19 mouse cellular contexts compared by ENCODE assay signal in genomic region chr16:24093624-24094023, GRCm38 (mm10).
"Had no signal": no experiment of that assay in that cellular context is flagged by ENCODE, and none has a peak within 500 bp of the region (broad histone marks: within the 10 kb centered on the region; RNA-seq: fewer than 3 reads in every experiment).

No protein-coding gene starts in this region.

- H3K27me3 ChIP-seq: midbrain, embryonic 12.5 days; neural tube, embryonic 13.5 days; neural tube, embryonic 15.5 days had no signal

- H3K36me3 ChIP-seq: midbrain, embryonic 10.5 days; midbrain, embryonic 12.5 days; neural tube, embryonic 13.5 days; neural tube, embryonic 15.5 days had no signal

- H3K9ac ChIP-seq: lung, embryonic 14.5 days; midbrain, embryonic 12.5 days; neural tube, embryonic 13.5 days; neural tube, embryonic 15.5 days had no signal

- H3K9me3 ChIP-seq: midbrain, embryonic 10.5 days; midbrain, embryonic 12.5 days; neural tube, embryonic 13.5 days; neural tube, embryonic 15.5 days had no signal

- H3K4me3 ChIP-seq: midbrain, embryonic 10.5 days; midbrain, embryonic 12.5 days; myocyte; neural tube, embryonic 13.5 days; neural tube, embryonic 15.5 days had no signal

- ATAC-seq: midbrain, embryonic 16.5 days had no signal

- H3K27ac ChIP-seq: midbrain, embryonic 10.5 days; midbrain, embryonic 12.5 days; neural tube, embryonic 13.5 days; neural tube, embryonic 15.5 days had no signal

- H3K4me1 ChIP-seq: midbrain, embryonic 10.5 days; midbrain, embryonic 12.5 days; neural tube, embryonic 13.5 days; neural tube, embryonic 15.5 days had no signal

- DNase-seq: lung, adult 18-20 months; lung, embryonic 14.5 days; lung, postnatal 10 days; lung, postnatal 4 days; midbrain, embryonic 14.5 days; retina, postnatal 1 day; right cerebral cortex, adult 18-20 months; right cerebral cortex, postnatal 25 days; right cerebral cortex, postnatal 4 days; spleen, adult 18-20 months; thymus, adult 18-20 months; thymus, postnatal 25 days; thymus, postnatal 4 days had no signal
